Mouse (Mus musculus): ENCODE results near the gene Mmp1b. TPM values are rescaled to one million over a fixed set of nuclear protein-coding genes. Genes with fewer than 3 reads are reported as not detected.

Gene Mmp1b
- polyA plus RNA-seq, 1 experiment from 2014 or later: not detected

Other genes with a start within 250 kb of the Mmp1b start
- gene Dync2h1, start 203.6 kb downstream of the Mmp1b start, polyA plus RNA-seq (2015; fragmentation: Nextera tagmentation; extraction: Ambion mirVana): 20.9 and 24.3 TPM in 2 replicates
- 86.8 and 99.4 TPM in 2 replicates for gene Dcun1d5, start 203.5 kb downstream of the Mmp1b start, polyA plus RNA-seq (2015; fragmentation: Nextera tagmentation; extraction: Ambion mirVana)
- gene Mmp13, start 115.5 kb downstream of the Mmp1b start, polyA plus RNA-seq (2015; fragmentation: Nextera tagmentation; extraction: Ambion mirVana): 3.8 TPM in 1 of 2 replicates, not detected in the other
- gene Mmp12, start 43.7 kb downstream of the Mmp1b start, polyA plus RNA-seq (2015; fragmentation: Nextera tagmentation; extraction: Ambion mirVana): not detected in 2 replicates
- gene Mmp3, start 57.8 kb upstream of the Mmp1b start, polyA plus RNA-seq (2015; fragmentation: Nextera tagmentation; extraction: Ambion mirVana): not detected in 2 replicates
- gene Mmp10, start 114.3 kb upstream of the Mmp1b start, polyA plus RNA-seq (2015; fragmentation: Nextera tagmentation; extraction: Ambion mirVana): not detected in 2 replicates
- gene Mmp8, start 170.4 kb upstream of the Mmp1b start, polyA plus RNA-seq (2015; fragmentation: Nextera tagmentation; extraction: Ambion mirVana): 0.14 and 0.38 TPM in 2 replicates
- not detected in 2 replicates for gene Mmp27, start 183.3 kb upstream of the Mmp1b start, polyA plus RNA-seq (2015; fragmentation: Nextera tagmentation; extraction: Ambion mirVana)
- gene Mmp20, start 240.2 kb upstream of the Mmp1b start, polyA plus RNA-seq (2015; fragmentation: Nextera tagmentation; extraction: Ambion mirVana): not detected in 2 replicates